ENCODE assay signal across 7 mouse cellular contexts in genomic region chr15:102136129-102136758, GRCm38 (mm10). TPM values are rescaled to one million over a fixed set of nuclear protein-coding genes. Genes with fewer than 3 reads are reported as not detected.
DNase-seq lines count a peak whose midpoint lies in the region; ATAC-seq lines count a peak whose summit lies in the region.

TSS of gene Spryd3 (minus strand) at chr15:102136234.

- peak within 1 kb of the TSS; percentile 85 for H3K4me3 ChIP-seq in intestine, embryonic 15.5 days (replicated peaks)
- H3K4me3 ChIP-seq in midbrain, embryonic 10.5 days: peak within 1 kb of the TSS; percentile 89

- peak within 1 kb of the TSS; percentile 85 for H3K4me2 ChIP-seq in intestine, embryonic 15.5 days (replicated peaks)

- intact Hi-C loops in gastrocnemius, postnatal 36 days (cut with DNase I): no loop called here
- intact Hi-C loops in left cerebral cortex, postnatal 25 days (cut with DNase I): no loop called here

- under 1% methylated on average over 50 of the region's 50 CpGs for WGBS in intestine, embryonic 15.5 days
- WGBS in midbrain, embryonic 10.5 days: under 1% methylated on average over 50 of the region's 50 CpGs

- 0 out of 2 replicates have a peak, but pooled peaks cover 5% of the 10 kb centered on the region for H3K36me3 ChIP-seq in intestine, embryonic 15.5 days
- H3K36me3 ChIP-seq in midbrain, embryonic 10.5 days: peaks cover 23% of the 10 kb centered on the region

- DNase-seq in adrenal gland, adult 2 months: peak; percentile 99
- DNase-seq in embryo, embryonic 11.5 days (ENCODE audit: low read depth, low spot score): peak; percentile 91
- DNase-seq in gastrocnemius, postnatal 36 days: peak; percentile 94 to 99
- peak; percentile 99 for DNase-seq in left cerebral cortex, postnatal 25 days (ENCODE audit: low spot score in 2 of 2)
- peak; percentile 98 for DNase-seq in midbrain, embryonic 10.5 days (ENCODE audit: low spot score)
- DNase-seq in right cerebral cortex, postnatal 4 days: peak; percentile 98

- peak; percentile 100 for ATAC-seq in intestine, embryonic 15.5 days

- H3K27me3 ChIP-seq in intestine, embryonic 15.5 days (replicated peaks): no peaks in the 10 kb centered on the region
- H3K27me3 ChIP-seq in midbrain, embryonic 10.5 days (ENCODE audit: low read depth, poor library complexity, severe bottlenecking): no peaks in the 10 kb centered on the region; the same call in 1 of the 2 replicates

- peak within 1 kb of the TSS; percentile 79 for H3K9ac ChIP-seq in intestine, embryonic 15.5 days

- 0 out of 2 replicates have a peak, but pooled peaks cover 8% of the 10 kb centered on the region for H3K4me1 ChIP-seq in intestine, embryonic 15.5 days (replicated peaks)
- peaks cover 24% of the 10 kb centered on the region for H3K4me1 ChIP-seq in midbrain, embryonic 10.5 days

- H3K27ac ChIP-seq in intestine, embryonic 15.5 days: peak within 1 kb of the TSS; percentile 80
- peak within 1 kb of the TSS; percentile 91 for H3K27ac ChIP-seq in midbrain, embryonic 10.5 days (replicated peaks)

- no peaks in the 10 kb centered on the region for H3K9me3 ChIP-seq in intestine, embryonic 15.5 days
- no peaks in the 10 kb centered on the region for H3K9me3 ChIP-seq in midbrain, embryonic 10.5 days (replicated peaks)

RNA-seq across cellular contexts. Expression of gene Spryd3, which starts in this region (rescaled TPM):
- 10 to 100 TPM; 27.4 to 48.9 TPM for total RNA-seq in adrenal gland, adult 2 months (2021)
- 38.3 and 48.4 TPM in 2 replicates for polyA plus RNA-seq in adrenal gland, adult 2 months (2012; rRNA removed)
- 1 to 10 TPM; 6.0 to 6.2 TPM for total RNA-seq in gastrocnemius, postnatal 36 days (2021)
- 20.7 and 24.3 TPM in 2 replicates for polyA plus RNA-seq in intestine, embryonic 15.5 days (2015; fragmentation: Nextera tagmentation; extraction: Ambion mirVana)
- 100 to 1,000 TPM; 142 to 146 TPM for total RNA-seq in left cerebral cortex, postnatal 25 days (2021)
- polyA plus RNA-seq in midbrain, embryonic 10.5 days (2016; fragmentation: Nextera tagmentation; extraction: Ambion mirVana): 13.7 and 15.5 TPM in 2 replicates

Comparison
In these comparisons a context has a peak if more than half of its experiments do, and no peak if none do; other contexts are left out.
1. Peak in every context shown above with its lines: DNase-seq, ATAC-seq, H3K4me3 ChIP-seq and H3K27ac ChIP-seq.